Mouse (Mus musculus) liver, adult 2 months (tissue): ENCODE data around the gene Vav1. TPM values are rescaled to one million over a fixed set of nuclear protein-coding genes. Genes with fewer than 3 reads are reported as not detected.

ENCODE experiments used
- DNase-seq: peaks from one replicate; pipeline ENCODE4 v3.0.0-alpha.2; 2011; ENCODE audit warnings: low read depth, low spot score; ENCODE audit errors: extremely low read depth
- H3K27ac ChIP-seq: fragments of 200-500 bp; replicated peaks from 2 replicates; pipeline ENCODE4 v1.5.1; 2012; ENCODE audit warnings: low read depth, mild to moderate bottlenecking, control low read depth, inconsistent platforms, low read length; ENCODE audit not compliant: insufficient read depth
- H3K27me3 ChIP-seq: fragments of 200-500 bp; 2 replicates; pipeline ENCODE4 v1.6.1; 2012; ENCODE audit warnings: mild to moderate bottlenecking, moderate library complexity, low read length, inconsistent platforms; ENCODE audit not compliant: control insufficient read depth, insufficient read depth
- H3K36me3 ChIP-seq: fragments of 200-500 bp; 2 replicates; pipeline ENCODE4 v1.6.1; 2012; ENCODE audit warnings: low read length, inconsistent platforms; ENCODE audit not compliant: control insufficient read depth, insufficient read depth
- H3K4me1 ChIP-seq: fragments of 200-500 bp; 2 replicates; pipeline ENCODE4 v1.6.1; 2011; ENCODE audit warnings: low read length; ENCODE audit not compliant: control insufficient read depth, insufficient read depth
- H3K4me3 ChIP-seq: fragments of 200-500 bp; 2 replicates; pipeline ENCODE4 v1.5.1; 2011; ENCODE audit warnings: low read depth, mild to moderate bottlenecking, control low read depth, low read length, moderate library complexity; ENCODE audit not compliant: insufficient read depth
- H3K79me2 ChIP-seq: fragments of 200-500 bp; 2 replicates; pipeline ENCODE4 v1.6.1; 2012; ENCODE audit warnings: inconsistent platforms, mild to moderate bottlenecking, low read length, moderate library complexity; ENCODE audit not compliant: control insufficient read depth, insufficient read depth
- H3K9ac ChIP-seq: fragments of 200-500 bp; 2 replicates; pipeline ENCODE4 v1.6.1; 2012; ENCODE audit warnings: low read depth, mild to moderate bottlenecking, control low read depth, inconsistent platforms, low read length
- CTCF ChIP-seq: fragments of 200-500 bp; IDR thresholded peaks from 2 replicates; pipeline ENCODE4 v1.5.1; 2011; ENCODE audit warnings: low read depth, low read length, control low read depth
- POLR2A ChIP-seq: fragments of 200-500 bp; IDR thresholded peaks from 2 replicates; pipeline ENCODE4 v1.6.1; 2011; ENCODE audit warnings: low read length, control low read depth; ENCODE audit not compliant: insufficient read depth; ENCODE audit errors: extremely low read depth
- WGBS: fragments of 180-500 bp; shearing (Covaris S2); methylation state at CpG from one replicate; pipeline ENCODE4 v1.1.7; 2018; 5-methylcytosine and 5-hydroxymethylcytosine counted together
- polyA plus RNA-seq: library from polyadenylated mRNA; depleted of rRNA; stranded (reverse); fragments of >200 nt; gene quantifications from 2 replicates; pipeline ENCODE4 v1.2.3, GENCODE M21; 2012
- total RNA-seq: library from RNA; depleted of rRNA; stranded (reverse); fragments of >200 nt; gene quantifications from 2 replicates; pipeline ENCODE4 v1.2.3, GENCODE M21; 2014

Vav1 gene
- total and polyA plus RNA-seq, 2 experiments, result 1.9 to 2.7 TPM

DNA sequence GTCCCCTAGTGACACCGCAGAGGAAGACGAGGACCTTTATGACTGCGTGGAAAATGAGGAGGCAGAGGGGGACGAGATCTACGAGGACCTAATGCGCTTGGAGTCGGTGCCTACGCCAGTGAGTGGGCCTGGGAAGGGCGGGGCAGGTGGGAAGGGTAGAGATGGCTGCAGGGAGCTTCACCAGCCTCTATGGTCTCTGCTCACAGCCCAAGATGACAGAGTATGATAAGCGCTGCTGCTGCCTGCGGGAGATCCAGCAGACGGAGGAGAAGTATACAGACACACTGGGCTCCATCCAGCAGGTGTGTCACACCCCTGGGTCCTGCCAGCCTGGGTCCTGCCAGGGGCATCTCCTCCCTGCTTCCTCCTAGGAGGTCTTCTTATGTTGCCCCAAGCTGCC lies 18.1 kb downstream of the Vav1 start:
- WGBS, result 91% methylated on average over 12 of the region's 12 CpGs
- Histone ChIP-seq H3K9ac (no peak overlapping the region), H3K36me3 (no peaks in the 10 kb centered on the region), H3K4me1 (peaks cover 7% of the 10 kb centered on the region), H3K27me3 (no peaks in the 10 kb centered on the region), H3K79me2 (no peaks in the 10 kb centered on the region), H3K27ac (no peak overlapping the region), H3K4me3 (no peak overlapping the region)
- no peak for DNase-seq
- no peak for TF ChIP-seq POLR2A
- no peak for TF ChIP-seq CTCF

DNA sequence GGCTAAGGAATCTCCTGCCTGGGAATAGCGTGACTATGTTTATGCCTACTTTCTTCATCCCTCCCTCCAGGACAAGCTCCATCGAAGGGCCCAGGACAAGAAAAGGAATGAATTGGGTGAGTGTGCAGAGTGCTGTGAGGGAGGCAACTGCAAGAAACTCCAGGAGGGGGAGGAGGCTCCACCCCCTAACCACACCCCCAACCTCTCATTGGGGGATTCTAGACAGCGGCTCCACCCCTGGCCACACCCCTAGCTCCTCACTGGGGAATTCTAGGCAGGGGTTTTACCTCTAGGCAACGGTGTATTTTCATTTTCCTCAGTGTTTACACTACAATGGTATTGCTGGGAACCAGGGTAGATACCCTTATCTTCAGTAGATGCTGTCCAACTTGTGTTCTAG lies 26.7 kb downstream of the Vav1 start:
- Histone ChIP-seq H3K36me3 (no peaks in the 10 kb centered on the region), H3K79me2 (no peaks in the 10 kb centered on the region), H3K27ac (no peak overlapping the region), H3K4me1 (no peaks in the 10 kb centered on the region), H3K27me3 (no peaks in the 10 kb centered on the region), H3K9ac (no peak overlapping the region), H3K4me3 (no peak overlapping the region)
- TF ChIP-seq CTCF (no peak), POLR2A (no peak)
- 64% methylated on average over 4 of the region's 4 CpGs for WGBS
- DNase-seq, result no peak

DNA sequence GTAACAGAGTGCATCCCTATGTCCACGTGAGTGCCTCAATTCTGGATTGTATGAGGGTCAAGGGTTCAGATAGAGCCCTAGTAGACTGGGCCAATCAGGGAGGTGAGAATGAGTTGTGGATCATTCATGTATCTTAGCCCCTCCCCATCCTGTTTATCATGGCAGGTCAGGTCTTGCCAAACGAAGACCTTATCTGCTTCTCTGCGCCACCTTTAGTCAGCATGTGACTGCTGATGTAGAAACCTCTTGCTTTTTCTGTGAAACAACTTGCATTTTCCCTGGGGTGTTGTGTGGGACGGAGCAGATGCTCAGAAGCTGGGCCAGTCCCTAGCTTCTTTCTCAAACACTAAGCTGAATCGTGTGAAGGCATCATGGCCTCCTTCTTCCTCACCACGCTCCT lies 28.2 kb downstream of the Vav1 start:
- WGBS, result 69% methylated on average over 6 of the region's 6 CpGs
- DNase-seq, result no peak

DNA sequence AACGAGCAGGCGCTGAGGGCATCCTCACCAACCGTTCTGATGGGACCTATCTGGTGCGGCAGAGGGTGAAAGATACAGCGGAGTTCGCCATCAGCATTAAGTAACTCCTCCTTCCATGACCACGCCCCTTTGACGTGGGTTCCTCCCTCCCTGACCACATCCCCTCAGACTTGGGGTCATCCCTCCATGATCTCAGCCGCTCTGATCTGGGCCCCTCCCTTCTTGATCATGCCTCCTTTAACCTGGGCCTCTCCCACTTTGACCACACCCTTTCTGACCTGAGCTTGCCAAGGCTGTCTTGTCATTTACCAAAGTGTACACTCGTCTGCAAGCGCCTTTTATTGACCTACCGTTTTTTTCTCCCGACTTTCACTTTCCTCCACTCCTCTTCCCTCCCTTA lies 32.9 kb downstream of the Vav1 start:
- H3K4me3 ChIP-seq, result no peak overlapping the region

More for the DNA sequence above, 28.2 kb downstream of the Vav1 start:
- Histone ChIP-seq H3K4me3 (no peak overlapping the region), H3K36me3 (no peaks in the 10 kb centered on the region), H3K27me3 (no peaks in the 10 kb centered on the region), H3K27ac (no peak overlapping the region), H3K79me2 (no peaks in the 10 kb centered on the region), H3K4me1 (peaks cover 2% of the 10 kb centered on the region), H3K9ac (no peak overlapping the region)
- no peak for TF ChIP-seq POLR2A
- no peak for TF ChIP-seq CTCF

DNA sequence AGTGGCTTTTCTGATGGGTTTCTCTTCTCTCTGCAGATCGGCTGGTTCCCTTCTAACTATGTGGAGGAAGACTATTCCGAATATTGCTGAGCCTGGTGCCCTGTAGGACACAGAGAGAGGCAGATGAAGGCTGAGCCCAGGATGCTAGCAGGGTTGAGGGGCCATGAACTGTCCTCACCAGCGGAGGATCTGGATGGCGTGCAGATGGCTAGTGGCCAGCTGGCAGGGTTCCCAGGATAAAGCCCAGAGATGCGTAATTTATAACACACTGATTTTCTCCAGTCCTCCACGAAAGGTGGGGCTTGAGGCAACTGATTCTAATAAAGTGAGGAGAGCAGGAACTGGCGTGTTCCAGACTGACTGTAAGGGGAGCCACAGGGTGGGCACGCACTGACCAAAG lies 48.7 kb downstream of the Vav1 start:
- H3K4me3 ChIP-seq, result no peak overlapping the region
- 37% methylated on average over 8 of the region's 8 CpGs for WGBS
- H3K27ac ChIP-seq, result no peak overlapping the region
- 0 out of 2 replicates have a peak, but pooled peaks cover 2% of the 10 kb centered on the region for H3K27me3 ChIP-seq
- TF ChIP-seq POLR2A (no peak), CTCF (no peak)
- no peaks in the 10 kb centered on the region for H3K79me2 ChIP-seq
- DNase-seq, result no peak
- no peaks in the 10 kb centered on the region for H3K36me3 ChIP-seq
- H3K4me1 ChIP-seq, result no peaks in the 10 kb centered on the region
- H3K9ac ChIP-seq, result no peak overlapping the region

More for the DNA sequence above, 32.9 kb downstream of the Vav1 start:
- no peak for DNase-seq
- 33% methylated on average over 13 of the region's 13 CpGs for WGBS
- H3K27me3 ChIP-seq, result no peaks in the 10 kb centered on the region
- H3K36me3 ChIP-seq, result no peaks in the 10 kb centered on the region
- TF ChIP-seq POLR2A (no peak), CTCF (no peak)
- no peaks in the 10 kb centered on the region for H3K79me2 ChIP-seq
- peaks cover 2% of the 10 kb centered on the region for H3K4me1 ChIP-seq
- H3K9ac ChIP-seq, result no peak overlapping the region
- no peak overlapping the region for H3K27ac ChIP-seq

DNA sequence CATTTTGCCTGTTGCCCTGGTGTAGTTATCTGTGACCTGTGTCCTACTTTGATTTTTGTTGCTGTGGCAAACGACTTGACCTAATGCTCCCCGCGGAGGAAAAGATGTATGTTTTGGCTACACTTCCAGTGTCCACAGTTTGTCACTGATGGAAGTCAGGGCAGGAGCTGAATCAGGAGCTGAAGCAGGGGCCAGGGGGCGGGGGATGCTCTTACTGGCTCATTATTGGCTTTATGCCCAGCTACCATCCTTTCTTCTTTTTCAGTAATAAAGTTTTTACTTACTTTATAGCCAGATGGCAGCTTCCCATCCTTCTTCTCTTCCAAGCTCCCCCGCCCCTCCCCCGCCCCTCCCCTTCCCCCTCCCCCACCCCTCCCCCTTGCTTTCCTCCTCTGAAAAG lies 50.0 kb downstream of the Vav1 start:
- Histone ChIP-seq H3K9ac (no peak overlapping the region), H3K27me3 (0 out of 2 replicates have a peak, but pooled peaks cover 2% of the 10 kb centered on the region), H3K4me3 (no peak overlapping the region), H3K4me1 (no peaks in the 10 kb centered on the region), H3K79me2 (no peaks in the 10 kb centered on the region), H3K27ac (no peak overlapping the region), H3K36me3 (no peaks in the 10 kb centered on the region)
- no peak for TF ChIP-seq CTCF
- TF ChIP-seq POLR2A, result no peak
- WGBS, result 23% methylated on average over 5 of the region's 6 CpGs
- DNase-seq, result no peak
